Mouse (Mus musculus) intestine, embryonic 14.5 days (tissue): ENCODE data around the gene Mfsd1. TPM values are rescaled to one million over a fixed set of nuclear protein-coding genes. Genes with fewer than 3 reads are reported as not detected.

Experiments
- ATAC-seq: fragments of 200-750 bp; cut with Nextera tagmentation; replicated peaks from 2 replicates; pipeline ENCODE4 v1.8.0; 2017; ENCODE audit warnings: low read depth, moderate number of reproducible peaks, moderate TSS enrichment, moderate library complexity; ENCODE audit not compliant: low FRiP score, low TSS enrichment
- DNase-seq: peaks from one replicate; pipeline ENCODE4 v3.0.0-alpha.2; 2018; ENCODE audit warnings: low spot score
- H3K27ac ChIP-seq: fragments of 300-500 bp; sonication (generic); 2 replicates; pipeline ENCODE4 v1.5.1; 2014; ENCODE audit warnings: low read depth, mild to moderate bottlenecking, control low read depth
- H3K27me3 ChIP-seq: fragments of 300-500 bp; sonication (generic); replicated peaks from 2 replicates; pipeline ENCODE4 v1.6.1; 2014; ENCODE audit warnings: low read length, control low read depth; ENCODE audit not compliant: control insufficient read depth, insufficient read depth
- H3K36me3 ChIP-seq: fragments of 300-500 bp; sonication (generic); 2 replicates; pipeline ENCODE4 v1.6.1; 2014; ENCODE audit warnings: low read length, control low read depth; ENCODE audit not compliant: control insufficient read depth, insufficient read depth
- H3K4me1 ChIP-seq: fragments of 300-500 bp; sonication (generic); replicated peaks from 2 replicates; pipeline ENCODE4 v1.6.1; 2014; ENCODE audit warnings: low read length, control low read depth, mixed read lengths; ENCODE audit not compliant: control insufficient read depth, insufficient read depth
- H3K4me2 ChIP-seq: fragments of 300-500 bp; sonication (generic); 2 replicates; pipeline ENCODE4 v1.6.1; 2014; ENCODE audit warnings: low read length
- H3K4me3 ChIP-seq: fragments of 300-500 bp; sonication (generic); 2 replicates; pipeline ENCODE4 v1.5.1; 2014; ENCODE audit warnings: low read depth, low read length, control low read depth, mixed read lengths
- H3K9ac ChIP-seq: fragments of 300-500 bp; sonication (generic); 2 replicates; pipeline ENCODE4 v1.6.1; 2014; ENCODE audit warnings: mild to moderate bottlenecking, low read length
- H3K9me3 ChIP-seq: fragments of 300-500 bp; sonication (generic); 2 replicates; pipeline ENCODE4 v1.6.1; 2016; ENCODE audit warnings: low read length, control low read depth; ENCODE audit not compliant: control insufficient read depth
- WGBS: fragments of 180-500 bp; shearing (Covaris S2); extraction: QIAGEN DNeasy Blood & Tissue Kit; methylation state at CpG from one replicate; pipeline ENCODE4 v1.1.7; 2014; 5-methylcytosine and 5-hydroxymethylcytosine counted together
- polyA plus RNA-seq: library from polyadenylated mRNA; unstranded; fragments of >200 nt; fragmentation: Nextera tagmentation; extraction: Ambion mirVana; gene quantifications from 2 replicates; pipeline ENCODE4 v1.2.1, GENCODE M21; 2014

Mfsd1 gene
- polyA plus RNA-seq, 1 experiment from 2014 or later: 49.0 TPM

DNA sequence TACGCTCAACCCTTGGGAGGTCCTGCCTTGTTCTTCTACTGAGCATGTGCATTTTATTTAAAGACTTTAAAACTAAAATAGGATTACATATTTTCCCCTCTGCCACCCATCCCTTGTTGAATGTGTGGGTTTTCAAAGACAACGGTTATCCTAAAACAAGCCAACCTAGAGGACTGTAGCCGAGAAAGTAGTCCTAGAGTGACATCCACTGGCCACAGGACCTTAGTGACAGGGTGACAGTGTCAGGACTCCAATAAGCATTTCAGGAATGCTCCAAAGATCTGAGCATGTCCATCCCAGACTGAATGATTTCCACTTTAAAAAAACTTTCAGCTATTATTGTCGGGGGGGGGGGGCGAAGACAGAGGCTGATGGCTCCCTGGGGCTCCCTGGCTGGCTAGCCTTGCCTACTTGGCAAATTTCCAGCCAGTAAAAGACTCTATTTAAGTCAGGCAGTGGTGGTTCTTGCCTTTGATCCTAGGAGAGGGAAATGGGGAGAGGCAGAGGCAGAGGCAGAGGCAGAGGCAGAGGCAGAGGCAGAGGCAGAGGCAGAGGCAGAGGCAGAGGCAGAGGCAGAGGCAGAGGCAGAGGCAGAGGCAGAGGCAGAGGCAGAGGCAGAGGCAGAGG lies 17.7 kb upstream of the Mfsd1 start:
- WGBS: 62% methylated on average over 5 of the region's 5 CpGs

DNA sequence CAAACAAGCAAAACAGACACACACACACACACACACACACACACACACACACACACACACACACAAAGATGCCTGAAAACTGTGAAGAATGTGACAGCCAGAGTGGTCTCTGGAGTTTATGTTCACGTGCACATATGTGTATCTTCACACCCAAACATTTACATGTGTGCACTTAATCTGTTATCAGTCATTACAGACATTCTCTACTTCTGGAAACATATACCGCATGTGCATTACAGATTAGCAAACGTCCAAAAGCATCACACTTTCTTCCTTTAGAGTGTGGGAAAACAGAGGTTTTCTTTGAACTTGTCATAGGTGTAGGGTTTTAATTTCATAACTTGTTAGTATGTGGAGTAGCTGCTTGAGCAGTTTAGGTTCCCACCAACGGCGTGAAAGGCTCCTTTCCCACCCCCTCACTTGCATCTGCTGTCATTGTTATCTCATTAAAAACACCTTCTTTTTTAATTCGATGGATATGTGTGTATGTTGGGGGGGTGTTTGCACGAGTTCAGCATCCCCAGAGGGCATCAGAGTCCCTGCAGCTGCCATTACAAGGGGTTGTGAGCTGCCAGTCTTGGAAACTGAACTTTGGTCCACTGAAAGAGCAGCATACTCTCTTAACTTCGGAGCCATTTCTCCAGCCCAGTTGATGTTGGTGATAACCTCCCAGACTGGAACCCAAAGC lies 16.9 kb upstream of the Mfsd1 start:
- 66% methylated on average over 8 of the region's 8 CpGs for WGBS
- no peak for ATAC-seq
- H3K9ac ChIP-seq: no peak overlapping the region
- H3K36me3 ChIP-seq: no peaks in the 10 kb centered on the region
- no peak overlapping the region for H3K4me3 ChIP-seq
- no peak overlapping the region for H3K27ac ChIP-seq
- DNase-seq: no peak
- H3K27me3 ChIP-seq: no peaks in the 10 kb centered on the region
- no peaks in the 10 kb centered on the region for H3K9me3 ChIP-seq
- no peaks in the 10 kb centered on the region for H3K4me1 ChIP-seq
- H3K4me2 ChIP-seq: no peak overlapping the region

More for the DNA sequence above, 17.7 kb upstream of the Mfsd1 start:
- Histone ChIP-seq H3K36me3 (no peaks in the 10 kb centered on the region), H3K4me2 (no peak overlapping the region), H3K4me1 (no peaks in the 10 kb centered on the region), H3K4me3 (no peak overlapping the region), H3K9ac (no peak overlapping the region), H3K9me3 (no peaks in the 10 kb centered on the region), H3K27me3 (no peaks in the 10 kb centered on the region), H3K27ac (no peak overlapping the region)
- ATAC-seq: no peak
- no peak for DNase-seq

- Histone ChIP-seq H3K4me2 (0 out of 2 replicates have a peak overlapping the region, but pooled peaks have one; percentile 1), H3K36me3 (no peaks in the 10 kb centered on the region), H3K4me3 (no peak overlapping the region), H3K9ac (no peak overlapping the region), H3K9me3 (no peaks in the 10 kb centered on the region), H3K27ac (no peak overlapping the region), H3K4me1 (no peaks in the 10 kb centered on the region), H3K27me3 (no peaks in the 10 kb centered on the region)
- DNase-seq: peak; percentile 75
- WGBS: 25% methylated on average over 17 of the region's 17 CpGs
- 0 out of 2 replicates have a peak, but pooled peaks have one; percentile 12 for ATAC-seq
Measured at GRCm38 (mm10) chr3:67568015-67568618, 14.4 kb upstream of the Mfsd1 start.

DNA sequence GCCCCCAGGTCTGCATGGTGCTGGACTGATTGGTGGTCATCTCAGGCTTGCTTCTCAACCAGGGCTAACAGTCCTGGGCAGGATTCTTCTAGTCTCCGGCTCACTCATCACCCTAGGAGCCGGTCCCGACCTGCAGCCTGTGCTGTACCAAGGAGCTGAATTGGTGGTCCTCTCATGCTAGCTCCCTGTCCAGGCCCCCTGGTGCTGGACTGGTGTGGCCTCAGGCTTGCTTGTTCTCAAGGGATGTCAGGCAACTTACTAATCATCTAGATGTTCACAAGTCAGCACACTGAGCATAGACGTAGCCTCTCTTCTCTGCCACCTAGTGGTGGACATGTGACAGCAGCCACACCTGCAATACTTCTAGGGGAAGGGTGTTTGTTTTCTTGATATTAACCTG lies 9.6 kb upstream of the Mfsd1 start:
- peak; percentile 61 for DNase-seq
- Histone ChIP-seq H3K9ac (no peak overlapping the region), H3K27ac (no peak overlapping the region), H3K27me3 (no peaks in the 10 kb centered on the region; the same call in 1 of the 2 replicates), H3K4me3 (no peak overlapping the region), H3K9me3 (no peaks in the 10 kb centered on the region), H3K4me1 (no peaks in the 10 kb centered on the region), H3K36me3 (no peaks in the 10 kb centered on the region), H3K4me2 (no peak overlapping the region)
- peak; percentile 50; the same call in 1 of the 2 replicates for ATAC-seq
- WGBS: 70% methylated on average over 4 of the region's 4 CpGs

DNA sequence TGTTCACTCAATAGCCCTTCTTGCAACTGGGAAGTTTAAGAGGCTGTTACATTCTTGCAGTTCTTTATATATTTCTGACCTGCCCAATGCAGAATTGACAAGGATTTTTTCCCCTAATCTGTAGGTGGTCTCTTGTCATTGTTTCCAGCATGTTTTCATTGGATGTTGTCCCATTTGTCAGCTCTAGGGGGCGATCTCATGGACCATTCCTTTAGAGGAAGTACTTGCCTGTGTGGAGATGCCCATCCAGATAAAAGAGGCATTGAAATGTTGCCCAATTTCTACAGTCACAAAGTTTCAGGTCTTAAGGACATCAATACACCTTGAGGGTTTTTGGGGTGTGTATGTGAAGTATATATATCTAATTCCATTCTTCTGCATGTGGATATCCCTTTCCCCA lies 9.0 kb upstream of the Mfsd1 start:
- no peaks in the 10 kb centered on the region; the same call in 1 of the 2 replicates for H3K27me3 ChIP-seq
- H3K4me2 ChIP-seq: no peak overlapping the region
- no peaks in the 10 kb centered on the region for H3K9me3 ChIP-seq
- WGBS: 0% methylated on average over 1 of the region's 1 CpGs
- no peak for ATAC-seq
- no peak overlapping the region for H3K9ac ChIP-seq
- H3K4me3 ChIP-seq: no peak overlapping the region
- DNase-seq: no peak
- no peak overlapping the region for H3K27ac ChIP-seq
- no peaks in the 10 kb centered on the region for H3K4me1 ChIP-seq
- H3K36me3 ChIP-seq: no peaks in the 10 kb centered on the region

GRCm38 (mm10) chr3:67576248-67576647 lies 6.3 kb upstream of the Mfsd1 start:
- Histone ChIP-seq H3K4me3 (no peak overlapping the region), H3K36me3 (no peaks in the 10 kb centered on the region), H3K4me1 (no peaks in the 10 kb centered on the region), H3K27ac (no peak overlapping the region), H3K4me2 (no peak overlapping the region), H3K9me3 (no peaks in the 10 kb centered on the region), H3K27me3 (no peaks in the 10 kb centered on the region; the same call in 1 of the 2 replicates), H3K9ac (no peak overlapping the region)
- WGBS: 84% methylated on average over 2 of the region's 2 CpGs
- ATAC-seq: no peak
- no peak for DNase-seq

GRCm38 (mm10) chr3:67576724-67577123 lies 5.8 kb upstream of the Mfsd1 start:
- WGBS: 91% methylated on average over 6 of the region's 6 CpGs
- Histone ChIP-seq H3K9me3 (no peaks in the 10 kb centered on the region), H3K9ac (no peak overlapping the region), H3K36me3 (no peaks in the 10 kb centered on the region), H3K27me3 (no peaks in the 10 kb centered on the region; the same call in 1 of the 2 replicates), H3K27ac (no peak overlapping the region), H3K4me1 (no peaks in the 10 kb centered on the region), H3K4me3 (no peak overlapping the region), H3K4me2 (no peak overlapping the region)
- ATAC-seq: no peak
- DNase-seq: no peak

DNA sequence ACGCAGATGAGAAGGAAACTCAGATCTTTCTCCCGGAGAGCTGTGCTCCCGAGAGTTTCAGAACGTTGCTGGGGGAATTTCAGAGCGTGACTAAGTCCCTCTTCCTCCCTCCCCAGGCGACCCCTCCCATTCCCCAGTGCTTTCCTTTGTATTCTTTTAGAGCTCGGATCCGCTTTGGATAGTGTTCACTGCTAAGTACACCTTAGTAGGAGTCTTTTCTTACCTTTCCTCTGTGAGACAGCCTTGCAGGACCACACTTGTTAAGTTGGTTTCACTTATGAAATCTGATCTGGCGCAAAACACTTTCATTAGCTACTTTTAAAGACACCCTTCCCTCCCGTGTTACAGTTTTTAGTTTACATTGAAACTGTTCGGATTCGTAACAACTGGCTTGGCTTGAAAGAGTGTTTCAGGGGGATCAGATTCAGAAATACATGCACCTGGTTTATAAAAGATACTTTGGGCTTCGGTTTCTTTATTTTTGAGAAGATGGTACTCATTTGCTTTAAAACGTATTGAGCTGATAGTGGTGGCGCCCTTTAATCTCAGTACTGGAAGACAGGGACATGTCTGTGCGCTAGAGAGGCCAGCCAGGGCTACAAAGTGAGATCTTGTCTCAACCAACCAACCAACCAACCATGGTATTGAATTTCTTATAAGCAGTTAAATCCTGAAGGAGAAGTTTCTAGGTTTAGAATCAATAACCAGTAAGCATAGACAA lies 744 bp downstream of the Mfsd1 start:
- H3K4me1 ChIP-seq: 0 out of 2 replicates have a peak, but pooled peaks cover 7% of the 10 kb centered on the region
- 13% methylated on average over 16 of the region's 16 CpGs for WGBS

More for the DNA sequence above, 744 bp downstream of the Mfsd1 start:
- no peaks in the 10 kb centered on the region for H3K27me3 ChIP-seq
- peaks cover 14% of the 10 kb centered on the region for H3K36me3 ChIP-seq
- peak overlapping the region; percentile 51; the same call in 1 of the 2 replicates for H3K27ac ChIP-seq
- no peak for DNase-seq
- H3K9ac ChIP-seq: peak overlapping the region; percentile 68
- peak; percentile 51 for ATAC-seq
- H3K4me3 ChIP-seq: peak overlapping the region; percentile 96
- no peaks in the 10 kb centered on the region for H3K9me3 ChIP-seq
- peak overlapping the region; percentile 90 for H3K4me2 ChIP-seq
